Mouse (Mus musculus) thymus, adult 2 months (tissue): ENCODE data around the gene Grcc10.

Experiments used
- CTCF ChIP-seq: fragments of 200-500 bp; IDR thresholded peaks from 2 replicates; pipeline ENCODE4 v1.5.1; 2012; ENCODE audit warnings: mild to moderate bottlenecking, control low read depth, low read length, moderate library complexity, borderline replicate concordance; ENCODE audit not compliant: control insufficient read depth, poor library complexity, insufficient read depth; ENCODE audit errors: extremely low read depth
- POLR2A ChIP-seq: fragments of 200-500 bp; IDR thresholded peaks from 2 replicates; pipeline ENCODE4 v1.6.1; 2012; ENCODE audit warnings: mild to moderate bottlenecking, low read length, control low read depth, moderate library complexity; ENCODE audit not compliant: control insufficient read depth, poor library complexity, insufficient read depth; ENCODE audit errors: extremely low read depth

DNA sequence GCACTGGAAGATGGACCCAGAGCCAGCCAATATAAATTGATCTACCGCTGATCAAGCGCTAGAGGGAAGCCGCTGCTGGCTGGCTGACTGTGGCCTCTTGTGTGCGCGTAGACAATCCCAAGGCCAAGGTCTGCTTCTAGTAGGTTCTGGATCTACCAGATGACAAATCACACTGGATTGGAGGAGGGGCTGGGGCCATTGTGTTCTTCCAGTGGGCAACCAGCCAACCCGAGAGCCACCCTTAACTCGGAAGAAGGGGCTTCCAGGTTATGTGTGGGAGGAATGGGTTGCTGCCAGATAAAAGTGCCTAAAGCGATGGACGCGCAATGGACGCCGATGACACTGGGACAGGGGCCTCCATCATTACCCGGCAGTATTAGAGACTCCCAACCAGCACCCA, 23.2 kb downstream of the Grcc10 start:
- no peak for TF ChIP-seq CTCF
- TF ChIP-seq POLR2A, result no peak
